Mouse (Mus musculus) spleen, postnatal 14 days (tissue): ENCODE data around the gene Hal.
"Not testable (repeated sequence)": the region's sequence is repeated elsewhere in the genome, so short reads cannot be mapped to it uniquely, and the experiment has no call there.

Source experiments
- DNase-seq, 2 experiments: peaks; one replicate each; pipeline ENCODE4 v3.0.0; 2021 to 2022; ENCODE audit warnings: low spot score in 2 of 2

Hal gene

DNA sequence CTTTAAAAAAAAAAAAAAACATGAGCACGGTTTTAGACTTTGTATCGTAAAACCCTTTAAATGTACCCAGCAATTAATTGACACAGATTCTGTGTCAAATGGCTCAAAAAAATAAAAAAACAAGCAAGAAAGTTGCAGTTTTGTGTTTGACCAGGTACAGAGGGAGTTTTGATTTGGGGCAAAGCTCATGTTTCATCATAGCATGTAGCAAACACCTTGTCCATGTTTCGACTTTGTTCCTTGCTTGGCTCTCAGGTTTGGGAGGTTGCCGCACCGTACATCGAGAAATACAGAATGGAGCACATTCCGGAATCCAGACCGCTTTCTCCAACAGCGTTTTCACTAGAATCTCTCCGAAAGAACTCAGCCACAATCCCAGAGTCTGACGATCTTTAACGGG is 27.4 kb downstream of the Hal start:
- no peak for DNase-seq

DNA sequence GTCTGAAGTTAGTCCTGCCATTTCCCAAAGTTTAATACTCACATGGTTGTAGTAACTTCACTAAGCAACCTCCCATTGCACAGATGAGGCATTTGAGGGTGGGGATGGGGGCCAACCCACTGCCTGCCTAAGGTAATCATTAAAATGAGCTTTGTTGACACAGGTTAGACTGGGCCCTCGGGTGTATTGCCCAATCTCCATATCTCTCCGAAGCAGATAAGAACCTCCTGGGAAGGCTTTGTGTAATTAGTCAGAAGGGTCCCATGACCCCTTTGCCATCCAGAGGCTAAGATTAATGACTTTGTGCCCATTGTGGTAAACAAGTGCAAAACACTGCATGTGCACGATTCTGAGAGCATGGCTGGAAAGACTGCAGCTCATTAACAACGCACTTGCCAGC is 29.2 kb downstream of the Hal start:
- no peak for DNase-seq

- DNase-seq: no peak
These were observed 29.6 kb downstream of the Hal start for GRCm38 (mm10) chr10:93518186-93518585.

GRCm38 (mm10) chr10:93518620-93519019 is 30.1 kb downstream of the Hal start:
- DNase-seq: no peak

DNA sequence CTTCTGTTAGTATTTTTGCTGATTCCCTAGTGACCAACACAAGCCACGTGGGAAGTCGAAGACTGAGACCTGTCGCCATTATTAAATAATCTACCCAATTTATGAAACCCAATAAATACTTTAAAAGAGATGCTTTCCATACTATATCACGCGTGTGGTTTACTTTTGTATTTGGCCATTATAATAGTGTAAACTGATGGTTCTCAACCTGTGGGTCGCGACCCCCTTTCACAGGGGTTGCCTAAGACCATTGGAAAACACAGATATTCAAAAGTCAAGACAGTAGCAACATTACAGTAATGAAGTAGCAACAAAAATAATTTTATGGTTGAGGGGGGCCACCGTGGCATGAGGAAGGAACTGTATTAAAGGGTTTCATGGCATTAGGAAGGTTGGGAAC is 30.6 kb downstream of the Hal start:
- no peak for DNase-seq

DNA sequence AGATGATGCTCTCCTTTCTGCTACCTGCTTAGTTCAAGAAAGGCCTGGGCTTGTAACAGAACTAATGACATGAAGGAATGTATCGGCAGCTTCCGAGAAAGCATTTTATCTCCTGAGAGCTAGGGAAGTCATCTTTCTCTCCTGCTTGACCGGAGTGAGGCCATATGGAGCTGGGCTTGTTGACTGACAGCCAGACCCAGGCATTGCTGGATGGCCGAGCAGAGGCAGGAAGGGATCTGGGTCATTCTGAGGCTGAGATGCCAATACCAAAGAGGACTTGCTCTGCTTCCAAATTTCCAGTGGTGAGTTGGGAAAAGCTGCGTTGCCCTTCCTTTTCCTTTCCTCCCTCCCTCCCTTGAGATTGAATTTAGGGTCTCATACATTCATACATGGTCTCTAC is 31.2 kb downstream of the Hal start:
- DNase-seq: no peak

DNA sequence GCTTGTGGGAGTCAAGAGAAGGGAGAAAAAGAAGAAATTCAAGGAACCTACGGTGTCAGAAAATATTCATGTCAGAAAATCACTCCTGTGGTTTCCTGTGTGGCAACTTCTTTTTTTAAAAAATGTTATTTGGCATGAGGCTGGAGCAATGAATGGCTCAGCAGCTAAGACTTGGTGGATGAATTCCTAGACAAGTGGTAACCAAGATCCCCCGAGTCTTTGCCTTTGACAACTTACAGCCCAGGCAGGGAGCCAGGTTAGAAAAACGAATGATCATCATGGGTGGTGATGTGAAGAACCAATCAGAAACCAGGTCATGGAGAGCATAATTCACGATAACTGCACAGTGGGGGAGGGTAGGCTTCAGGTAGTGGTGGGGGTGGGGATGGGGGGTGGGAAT is 32.4 kb downstream of the Hal start:
- no peak for DNase-seq

- no peak for DNase-seq
These were observed 36.8 kb downstream of the Hal start for GRCm38 (mm10) chr10:93525329-93525728.

- no peak for DNase-seq
These were observed 49.7 kb downstream of the Hal start for GRCm38 (mm10) chr10:93538287-93538686.

GRCm38 (mm10) chr10:93538818-93539217 is 50.2 kb downstream of the Hal start:
- no peak for DNase-seq

GRCm38 (mm10) chr10:93539775-93540430 is 51.3 kb downstream of the Hal start, which contains the start of gene Amdhd1:
Amdhd1 (minus strand) TSS chr10:93540033.
- peak; percentile 69 to 82 for DNase-seq

- DNase-seq: peak in 1 of 2 experiments; percentile 2
These were observed 52.1 kb downstream of the Hal start, which contains the start of gene Ccdc38 for GRCm38 (mm10) chr10:93540431-93541210. Ccdc38 (plus strand) TSS chr10:93540632.

DNA sequence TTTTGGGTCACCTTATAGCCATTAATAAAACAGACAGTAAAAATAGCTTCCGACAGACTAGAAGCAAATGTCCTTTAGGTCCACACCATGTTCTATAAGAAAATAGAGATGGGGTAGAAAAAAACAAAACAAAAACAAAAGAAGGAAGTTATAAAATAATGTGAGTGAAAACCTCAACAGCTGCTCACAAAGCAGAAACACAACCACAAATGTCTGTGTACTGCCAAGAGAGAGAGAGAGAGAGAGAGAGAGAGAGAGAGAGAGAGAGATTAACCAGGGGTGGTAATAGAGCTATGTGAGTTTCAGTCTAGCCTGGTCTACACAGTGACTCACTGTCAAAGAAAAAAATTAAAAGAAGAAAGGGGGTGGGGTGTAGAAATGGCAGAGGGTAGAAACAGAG is 53.0 kb downstream of the Hal start:
- no peak for DNase-seq

DNA sequence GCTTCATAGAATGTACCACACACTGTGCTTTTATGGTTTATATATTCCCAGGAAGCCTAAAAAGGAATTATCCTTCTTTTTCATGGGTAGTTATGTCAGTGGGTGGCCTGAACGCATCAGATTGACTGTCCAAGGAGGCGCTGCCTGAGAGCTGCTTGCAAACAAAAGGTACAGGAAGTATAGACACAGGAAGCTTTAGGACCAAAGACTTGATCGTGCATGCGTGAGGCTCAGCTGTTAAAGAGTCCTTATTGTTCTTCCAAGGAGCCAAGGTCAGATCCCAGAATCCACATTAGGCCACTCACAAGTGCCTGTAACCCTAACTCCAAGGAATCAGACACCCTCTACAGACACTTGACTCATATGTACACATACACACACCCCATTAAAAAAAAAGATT is 53.8 kb downstream of the Hal start:
- DNase-seq: no peak

DNA sequence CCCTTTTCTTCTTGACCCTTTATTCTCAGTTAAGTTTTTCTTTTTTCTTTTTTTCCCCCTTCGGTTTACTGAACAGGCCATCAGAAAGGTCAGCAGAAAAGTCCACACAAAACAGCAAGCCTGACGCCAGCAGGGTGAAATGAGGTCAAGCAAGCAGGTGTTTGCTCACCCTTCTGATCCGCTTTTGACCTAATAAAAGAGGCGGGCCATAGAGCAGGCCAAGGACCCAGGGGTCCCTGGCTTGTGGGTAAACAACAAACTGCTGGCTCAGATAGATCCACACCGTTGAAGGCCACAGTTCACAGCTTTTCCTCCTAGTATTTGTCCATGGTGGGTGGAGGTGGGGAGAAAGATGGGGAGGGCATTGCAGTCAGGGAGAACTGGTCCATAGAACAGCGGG is 54.6 kb downstream of the Hal start:
- no peak for DNase-seq

DNA sequence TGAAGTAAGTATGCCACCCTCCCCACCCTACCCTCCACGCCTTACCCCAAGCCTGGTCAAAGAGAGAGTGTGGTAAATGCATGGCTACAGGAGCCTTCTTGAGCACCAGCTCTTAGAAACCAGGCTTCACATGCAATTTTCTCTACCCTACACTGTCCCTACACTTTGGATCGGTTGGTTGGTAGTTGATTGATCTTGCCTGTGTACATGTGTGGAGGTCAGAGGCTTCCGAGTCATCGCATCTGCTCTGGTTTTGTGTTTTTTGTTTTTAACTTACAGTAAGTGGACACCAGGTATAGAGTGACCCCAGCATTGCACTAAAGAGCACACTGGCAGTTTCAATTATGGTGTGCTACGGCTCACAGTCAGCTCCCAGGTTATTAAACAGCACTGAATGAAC is 55.6 kb downstream of the Hal start:
- DNase-seq: no peak

DNA sequence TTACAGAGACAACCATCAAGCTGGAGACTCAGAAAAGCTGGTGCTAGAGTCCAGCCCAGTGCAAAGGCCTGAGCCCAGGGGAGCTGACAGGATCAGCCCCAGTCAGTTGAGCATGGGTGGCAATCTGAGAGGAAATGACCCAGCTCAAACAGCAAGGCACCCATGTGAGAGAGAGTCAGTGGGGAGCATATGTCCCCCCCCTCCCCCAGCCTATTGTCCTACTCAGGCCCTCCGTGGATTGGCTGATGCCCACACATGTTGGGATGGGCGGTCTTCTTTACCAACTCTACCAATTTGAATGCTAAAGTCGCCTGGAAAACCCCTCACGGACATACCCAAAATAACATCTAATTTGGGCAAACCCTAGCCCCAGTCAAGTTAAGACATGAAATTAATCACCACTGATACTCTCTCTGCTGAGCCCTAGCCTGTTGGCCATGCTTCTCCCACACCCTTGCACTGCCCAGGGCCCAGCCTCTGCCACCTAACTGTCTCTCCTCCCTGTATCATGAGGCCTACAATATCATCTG is 59.2 kb downstream of the Hal start:
- DNase-seq: no peak

DNA sequence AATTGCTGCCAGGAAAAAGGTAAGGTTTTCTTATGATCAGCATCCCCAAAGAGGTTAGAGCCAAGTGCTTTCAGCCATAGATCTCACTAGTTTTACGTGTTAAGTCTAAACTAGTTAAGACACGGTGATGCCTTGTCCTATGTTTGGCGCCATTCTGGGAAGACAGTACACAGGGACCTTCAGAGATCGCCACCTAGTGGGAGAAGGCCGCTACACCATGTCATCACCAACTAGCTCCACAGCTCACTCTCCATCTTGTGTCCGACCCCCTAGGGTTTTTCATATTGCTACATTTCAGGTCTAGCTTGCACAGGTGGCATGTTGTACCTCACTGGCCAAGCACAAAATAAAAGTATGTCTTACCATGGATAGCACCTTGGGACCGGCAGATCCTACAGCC is 60.4 kb downstream of the Hal start:
- DNase-seq: peak; percentile 46 to 64

DNA sequence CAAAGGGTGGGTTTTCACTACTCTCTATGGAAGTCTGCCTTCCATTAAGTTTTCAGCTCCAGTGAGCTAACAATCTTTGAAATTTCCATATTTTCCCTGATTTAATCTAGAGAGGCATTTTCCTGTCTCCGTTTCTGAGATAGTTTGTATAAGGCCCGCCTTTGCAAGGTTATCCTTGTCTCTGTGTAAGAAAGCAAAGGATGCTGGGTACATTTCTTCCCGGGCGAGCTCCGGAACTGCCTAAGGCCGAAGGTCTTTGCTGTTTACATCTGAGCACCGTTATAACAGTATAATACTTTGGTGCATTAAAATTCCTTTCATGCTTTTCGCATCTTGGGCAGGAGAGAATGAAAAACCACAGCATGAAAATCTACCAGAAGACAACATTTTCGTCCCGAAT is 61.3 kb downstream of the Hal start:
- DNase-seq: no peak

GRCm38 (mm10) chr10:93552596-93552995 is 64.0 kb downstream of the Hal start:
- DNase-seq: no peak

- not testable (repeated sequence) for DNase-seq
These were observed 69.4 kb downstream of the Hal start for GRCm38 (mm10) chr10:93557971-93558370.

DNA sequence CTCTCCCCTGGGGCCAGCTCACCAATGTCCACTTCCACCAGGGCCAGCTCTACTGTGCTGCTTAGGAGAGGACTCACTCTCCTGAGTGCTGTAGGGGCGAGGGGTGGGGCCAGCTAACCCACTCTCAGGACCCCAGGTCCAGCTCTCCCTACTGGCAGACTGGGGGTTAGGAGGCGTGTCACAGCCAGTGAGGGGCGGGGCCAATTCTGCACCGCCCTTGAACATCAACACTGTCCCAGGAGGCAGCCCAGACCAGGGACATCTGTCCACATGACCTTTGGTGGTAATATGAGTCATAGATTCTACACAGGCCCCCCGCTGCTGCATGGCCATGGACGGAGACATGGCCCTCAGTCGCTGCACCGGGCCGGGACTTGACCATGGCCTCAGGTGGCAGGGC is 71.2 kb downstream of the Hal start:
- no peak for DNase-seq

GRCm38 (mm10) chr10:93564518-93565090 is 76.0 kb downstream of the Hal start:
- DNase-seq: no peak
